Mouse (Mus musculus) urinary bladder, postnatal 25 days (tissue): ENCODE data around the gene Mvp.

Experiments
- DNase-seq: peaks from one replicate; pipeline ENCODE4 v3.0.0; 2022; ENCODE audit warnings: low spot score

Gene Mvp

GRCm38 (mm10) chr7:127014320-127014719 lies at the start of gene Mvp:
Gene Mvp, minus strand, starts transcription at chr7:127014621.
- DNase-seq: peak; percentile 69

GRCm38 (mm10) chr7:127055026-127055585 lies 40.7 kb upstream of the Mvp start:
- DNase-seq: no peak

GRCm38 (mm10) chr7:127041851-127042672 lies 27.6 kb upstream of the Mvp start, which contains the start of gene Kif22:
Gene Kif22, minus strand, starts transcription at chr7:127042471.
- peak; percentile 81 for DNase-seq

DNA sequence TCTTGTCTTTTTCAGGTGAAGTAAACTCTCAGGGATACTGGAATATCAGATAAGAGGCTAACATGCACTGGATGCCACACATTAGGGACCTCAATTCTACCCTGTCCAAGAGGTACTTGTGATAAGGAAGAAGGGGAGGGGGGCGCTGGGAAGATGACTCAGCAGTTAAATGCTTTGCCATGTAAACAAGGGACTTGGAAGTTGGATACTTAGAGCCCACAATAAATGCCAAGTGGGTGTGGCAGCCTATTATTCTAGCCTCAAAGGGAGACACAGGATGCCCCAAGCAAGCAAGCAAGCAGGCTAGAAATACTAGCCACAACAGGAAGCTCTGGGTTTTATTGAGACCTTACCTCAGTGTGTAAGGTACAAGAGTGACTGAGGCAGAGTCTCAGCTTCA lies 16.8 kb upstream of the Mvp start:
- DNase-seq: no peak

- DNase-seq: no peak
Measured at GRCm38 (mm10) chr7:127030172-127030571, 15.8 kb upstream of the Mvp start.

- DNase-seq: no peak
Measured at GRCm38 (mm10) chr7:127027885-127028284, 13.5 kb upstream of the Mvp start.

DNA sequence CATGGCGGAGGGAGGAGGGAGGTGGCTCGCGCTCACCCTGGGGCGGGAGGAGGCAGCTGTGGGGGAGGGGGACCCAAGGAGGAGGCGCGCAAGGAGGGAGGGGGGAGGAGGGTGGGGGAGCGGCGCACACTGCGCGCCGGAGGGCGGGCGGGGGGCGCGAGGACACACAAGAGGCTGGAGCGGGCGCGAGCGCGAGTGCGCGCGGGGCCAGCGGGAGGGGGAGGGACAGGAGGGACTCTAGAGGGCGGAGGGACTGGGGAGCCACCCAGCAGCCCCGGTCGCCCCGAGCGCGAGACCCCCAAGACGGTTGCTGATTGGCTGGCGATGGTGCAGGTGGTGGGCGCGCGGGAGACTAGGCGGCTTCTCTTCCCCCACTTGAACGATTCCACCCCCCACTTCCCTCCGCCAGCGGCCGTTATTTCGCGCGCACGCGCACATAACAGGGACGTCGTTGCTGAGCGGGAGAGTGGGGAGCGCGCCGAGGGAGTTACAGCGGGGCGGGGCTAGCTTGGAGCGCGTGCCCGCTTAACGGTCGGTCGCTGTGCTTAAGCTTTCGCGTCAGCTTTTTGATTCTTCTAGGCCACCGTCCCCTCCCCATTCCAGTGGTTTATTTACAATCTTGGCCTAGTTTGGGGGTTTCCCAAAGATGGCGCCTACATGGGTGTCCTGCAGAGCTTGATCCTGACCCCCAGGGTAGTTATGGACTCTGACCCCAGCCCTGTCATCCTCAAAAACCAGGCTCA lies 12.7 kb upstream of the Mvp start, which contains the start of gene Maz:
Gene Maz (minus strand): TSS at position 54 of the 743 bp plus-strand sequence.
- DNase-seq: peak; percentile 98

DNA sequence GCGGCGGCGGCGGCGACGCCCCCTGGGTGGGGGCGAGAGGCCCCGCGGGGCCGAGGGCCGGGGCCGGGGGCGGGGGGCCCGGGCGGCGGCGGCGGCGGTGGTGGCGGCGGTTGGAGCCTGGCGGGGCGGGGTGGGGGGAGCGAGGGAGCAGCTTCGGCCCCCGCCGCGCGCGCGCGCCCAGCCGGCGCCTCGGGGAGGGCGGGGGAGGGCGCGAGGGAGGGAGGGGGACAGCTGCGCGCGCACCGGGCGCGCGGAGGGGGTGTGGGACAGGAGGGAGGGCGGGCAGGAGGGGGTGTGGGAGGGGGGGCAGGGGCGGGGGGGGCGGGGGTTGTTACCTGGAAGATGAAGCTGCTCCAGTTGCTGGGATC lies 12.2 kb upstream of the Mvp start:
- DNase-seq: peak; percentile 72

- peak; percentile 61 for DNase-seq
Measured at GRCm38 (mm10) chr7:127026161-127026600, 11.8 kb upstream of the Mvp start.

GRCm38 (mm10) chr7:127025556-127026160 lies 11.2 kb upstream of the Mvp start:
- DNase-seq: no peak

GRCm38 (mm10) chr7:127024755-127025555 lies 10.5 kb upstream of the Mvp start:
- peak; percentile 59 for DNase-seq

- no peak for DNase-seq
Measured at GRCm38 (mm10) chr7:127023896-127024690, 9.7 kb upstream of the Mvp start.

GRCm38 (mm10) chr7:127023272-127023691 lies 8.9 kb upstream of the Mvp start:
- no peak for DNase-seq

DNA sequence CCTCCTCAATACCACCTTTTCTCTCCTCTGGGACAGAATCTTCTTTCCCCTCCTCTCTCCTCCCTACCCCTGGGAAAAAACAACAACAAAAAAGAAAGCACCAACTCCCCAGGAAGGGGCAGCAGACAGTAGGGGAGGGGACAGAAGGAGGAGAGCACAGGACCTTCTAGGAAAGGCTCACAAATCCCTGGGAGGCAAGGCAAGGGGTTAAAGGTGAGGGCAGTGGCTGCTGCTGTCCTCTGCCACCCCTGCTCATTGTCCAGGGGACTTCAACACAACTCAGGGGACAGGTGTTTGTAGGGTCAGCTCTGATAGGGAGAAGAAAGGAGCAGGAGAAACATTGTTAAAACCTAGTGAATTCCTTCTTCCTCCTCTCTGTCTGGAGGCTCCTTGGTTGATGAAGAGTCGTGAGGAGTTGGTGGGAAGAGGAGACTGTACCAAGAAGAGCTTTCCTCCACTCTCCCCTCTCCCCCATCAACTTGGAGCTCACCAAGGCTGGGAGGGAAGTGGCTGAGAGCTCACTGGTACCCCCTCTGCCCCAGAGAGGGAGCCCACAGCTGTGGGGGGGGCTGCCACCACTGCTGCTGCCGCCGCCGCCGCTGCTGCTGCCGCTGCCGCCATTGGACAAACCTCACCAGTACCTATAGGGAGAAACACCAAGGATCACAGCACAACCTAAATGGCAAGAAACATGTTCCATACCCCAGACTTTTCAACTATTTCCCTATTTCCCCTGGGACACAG lies 8.3 kb upstream of the Mvp start:
- DNase-seq: no peak

GRCm38 (mm10) chr7:127021563-127022527 lies 7.4 kb upstream of the Mvp start:
- DNase-seq: no peak

GRCm38 (mm10) chr7:127020901-127021562 lies 6.6 kb upstream of the Mvp start, which contains the start of the genes Gm42742 and Prrt2:
Gene Gm42742, minus strand, starts transcription at chr7:127021097.
Gene Prrt2, minus strand, starts transcription at chr7:127021211.
- no peak for DNase-seq

DNA sequence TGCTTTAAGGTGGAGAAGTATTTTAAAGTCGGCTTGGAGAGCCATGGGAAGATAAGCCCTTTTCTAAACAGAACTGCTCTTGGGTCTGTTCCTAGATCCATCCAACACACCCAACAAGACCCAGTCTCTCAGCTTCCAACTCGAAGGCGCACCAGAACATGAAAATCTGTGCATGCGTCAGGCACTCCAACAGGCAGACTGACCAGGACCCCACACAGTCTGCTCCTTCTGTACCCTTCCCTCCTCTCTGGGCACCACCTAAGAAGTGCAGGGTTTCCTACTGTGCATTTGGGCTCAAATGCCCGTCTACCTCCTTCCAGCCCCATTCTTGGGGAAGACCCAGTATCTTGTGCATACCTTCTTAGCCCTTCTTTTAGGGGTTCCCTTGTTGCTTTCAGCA lies 6.1 kb upstream of the Mvp start:
- DNase-seq: no peak

DNA sequence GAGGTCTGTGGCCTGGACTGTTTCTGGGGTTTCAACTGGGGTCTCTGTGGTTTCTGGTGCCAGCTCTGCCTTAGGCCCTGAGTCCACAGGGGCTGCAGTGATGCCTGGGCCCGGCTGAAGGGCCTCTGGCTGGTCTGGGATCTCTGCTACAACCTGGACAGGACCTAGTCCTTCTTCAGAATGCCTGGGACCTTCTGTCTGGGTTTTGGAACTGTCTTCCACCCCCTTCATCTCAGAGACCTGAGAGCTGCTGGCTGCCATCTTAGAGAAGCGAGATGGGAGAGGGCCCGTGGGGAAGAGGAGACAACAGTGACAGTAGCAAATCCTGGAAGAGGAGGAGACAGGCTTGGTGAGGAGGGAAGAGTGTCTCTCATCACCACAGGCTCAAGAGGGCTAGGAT lies 5.6 kb upstream of the Mvp start:
- no peak for DNase-seq
